Mouse (Mus musculus) left cerebral cortex, adult 18-20 months (tissue): ENCODE data around the gene Rapgefl1. TPM values are rescaled to one million over a fixed set of nuclear protein-coding genes. Genes with fewer than 3 reads are reported as not detected.

ENCODE experiments used
- total RNA-seq, 2 experiments: library from RNA; stranded (reverse); gene quantifications; 2 replicates each; pipeline ENCODE4 v1.2.3; 2021

Gene Rapgefl1
- total RNA-seq, 2 experiments from 2014 or later = 133 to 139 TPM

Other genes with a start within 250 kb of the Rapgefl1 start
- gene Ormdl3, start 249.4 kb upstream of the Rapgefl1 start, total RNA-seq = 10 to 100 TPM; 46.0 to 49.4 TPM
- gene Lrrc3c, start 238.5 kb upstream of the Rapgefl1 start, total RNA-seq = not detected
- 10 to 100 TPM; 11.7 to 12.1 TPM for gene Gm12355, start 211.1 kb upstream of the Rapgefl1 start, total RNA-seq
- gene Gsdma3, start 210.4 kb upstream of the Rapgefl1 start, total RNA-seq = not detected
- not detected for gene Gsdma2, start 190.0 kb upstream of the Rapgefl1 start, total RNA-seq
- gene Gsdma, start 172.4 kb upstream of the Rapgefl1 start, total RNA-seq = under 1 TPM in 1 of 2 experiments, not detected in 1; 0.14 TPM
- gene Psmd3, start 154.2 kb upstream of the Rapgefl1 start, total RNA-seq = 100 to 1,000 TPM; 135 to 138 TPM
- not detected for gene Csf3, start 135.5 kb upstream of the Rapgefl1 start, total RNA-seq
- gene Med24, start 107.3 kb upstream of the Rapgefl1 start, total RNA-seq = 100 to 1,000 TPM; 108 to 127 TPM
- gene Thra, start 96.1 kb upstream of the Rapgefl1 start, total RNA-seq = 100 to 1,000 TPM; 708 to 832 TPM
- 100 to 1,000 TPM in 1 of 2 experiments, 10 to 100 TPM in 1; 87.2 to 122 TPM for gene Nr1d1, start 61.5 kb upstream of the Rapgefl1 start, total RNA-seq
- gene Msl1, start 41.3 kb upstream of the Rapgefl1 start, total RNA-seq = 100 to 1,000 TPM; 182 to 185 TPM
- gene Casc3, start 31.9 kb upstream of the Rapgefl1 start, total RNA-seq = 10 to 100 TPM; 53.0 to 57.3 TPM
- gene Wipf2, start 26.9 kb downstream of the Rapgefl1 start, total RNA-seq = 10 to 100 TPM; 73.3 to 75.5 TPM
- under 1 TPM; 0.33 to 0.45 TPM for gene Cdc6, start 71.0 kb downstream of the Rapgefl1 start, total RNA-seq
- gene Rara, start 91.0 kb downstream of the Rapgefl1 start, total RNA-seq = 10 to 100 TPM; 14.4 to 14.9 TPM
- gene Gjd3, start 146.2 kb downstream of the Rapgefl1 start, total RNA-seq = 1 to 10 TPM; 1.8 to 2.0 TPM
- gene Top2a, start 187.4 kb downstream of the Rapgefl1 start, total RNA-seq = under 1 TPM; 0.40 to 0.67 TPM
- gene Igfbp4, start 204.5 kb downstream of the Rapgefl1 start, total RNA-seq = 10 to 100 TPM; 64.2 to 73.2 TPM